Mouse (Mus musculus): ENCODE measurements around the gene Mdm2. TPM values are rescaled to one million over a fixed set of nuclear protein-coding genes. Genes with fewer than 3 reads are reported as not detected.

Mdm2 gene
- polyA plus RNA-seq, 2 experiments from 2014 or later = 44.4 to 62.8 TPM

- ATAC-seq = no peak
Measured at GRCm38 (mm10) chr10:117696021-117696826, 14.3 kb downstream of the Mdm2 start.

- ATAC-seq = no peak
Measured at GRCm38 (mm10) chr10:117695605-117696004, 15.0 kb downstream of the Mdm2 start.

- ATAC-seq = no peak
Measured at GRCm38 (mm10) chr10:117695027-117695426, 15.5 kb downstream of the Mdm2 start.

- ATAC-seq = no peak
Measured at GRCm38 (mm10) chr10:117694255-117694953, 16.2 kb downstream of the Mdm2 start.

- ATAC-seq = no peak
Measured at GRCm38 (mm10) chr10:117692953-117693352, 17.6 kb downstream of the Mdm2 start.

GRCm38 (mm10) chr10:117692173-117692572 lies 18.4 kb downstream of the Mdm2 start:
- ATAC-seq = no peak

GRCm38 (mm10) chr10:117691389-117691968 lies 19.1 kb downstream of the Mdm2 start:
- no peak for ATAC-seq

GRCm38 (mm10) chr10:117690770-117691296 lies 19.7 kb downstream of the Mdm2 start:
- ATAC-seq = no peak

GRCm38 (mm10) chr10:117690101-117690352 lies 20.5 kb downstream of the Mdm2 start:
- no peak for ATAC-seq

GRCm38 (mm10) chr10:117689297-117690100 lies 21.1 kb downstream of the Mdm2 start:
- no peak for ATAC-seq

GRCm38 (mm10) chr10:117688204-117689151 lies 22.1 kb downstream of the Mdm2 start:
- ATAC-seq = peak; percentile 56

- no peak for ATAC-seq
Measured at GRCm38 (mm10) chr10:117687577-117687976, 23.0 kb downstream of the Mdm2 start.

GRCm38 (mm10) chr10:117687018-117687417 lies 23.5 kb downstream of the Mdm2 start:
- no peak for ATAC-seq

- no peak for ATAC-seq
Measured at GRCm38 (mm10) chr10:117685849-117686591, 24.5 kb downstream of the Mdm2 start.

GRCm38 (mm10) chr10:117685171-117685848 lies 25.2 kb downstream of the Mdm2 start:
- ATAC-seq = no peak

- no peak for ATAC-seq
Measured at GRCm38 (mm10) chr10:117684298-117685170, 26.0 kb downstream of the Mdm2 start.

GRCm38 (mm10) chr10:117683734-117684037 lies 26.9 kb downstream of the Mdm2 start:
- no peak for ATAC-seq

GRCm38 (mm10) chr10:117682858-117683733 lies 27.5 kb downstream of the Mdm2 start:
- ATAC-seq = no peak

All from activated CD4-positive, CD25-positive, alpha-beta regulatory T cell, adult 4 months (primary cell).